In genomic region chr5:114591151-114591561, GRCm38 (mm10) we compare ENCODE assay signal across 11 mouse cellular contexts. TPM values are rescaled to one million over a fixed set of nuclear protein-coding genes. Genes with fewer than 3 reads are reported as not detected.
DNase-seq lines count a peak whose midpoint lies in the region; ATAC-seq and TF ChIP-seq lines count a peak whose summit lies in the region.
"Had no signal": no experiment of that assay in that cellular context is flagged by ENCODE, and none has a peak within 500 bp of the region (broad histone marks: within the 10 kb centered on the region; RNA-seq: fewer than 3 reads in every experiment).

No protein-coding gene starts in this region.

- H3K9ac ChIP-seq in forebrain, postnatal 0 days = no peak overlapping the region
- 0 out of 2 replicates have a peak overlapping the region, but pooled peaks have one; percentile 8 for H3K9ac ChIP-seq in neural tube, embryonic 12.5 days
- H3K9ac ChIP-seq in neural tube, embryonic 15.5 days (replicated peaks) = no peak overlapping the region
- H3K9ac ChIP-seq in intestine, embryonic 16.5 days (ENCODE audit: low read depth, low read length) = peak overlapping the region; percentile 12; the same call in 1 of the 2 replicates
- H3K9ac ChIP-seq in stomach, embryonic 16.5 days (ENCODE audit: low read length) = no peak overlapping the region
- H3K9ac ChIP-seq: embryonic facial prominence, embryonic 15.5 days had no signal

- peaks cover 7% of the 10 kb centered on the region for H3K27me3 ChIP-seq in forebrain, embryonic 10.5 days (ENCODE audit: poor library complexity, severe bottlenecking)
- peaks cover 17% of the 10 kb centered on the region for H3K27me3 ChIP-seq in forebrain, postnatal 0 days (ENCODE audit: insufficient read depth, low read length)
- no peaks in the 10 kb centered on the region for H3K27me3 ChIP-seq in neural tube, embryonic 12.5 days (replicated peaks)
- H3K27me3 ChIP-seq in neural tube, embryonic 15.5 days (replicated peaks) = no peaks in the 10 kb centered on the region
- no peaks in the 10 kb centered on the region for H3K27me3 ChIP-seq in intestine, embryonic 16.5 days (replicated peaks; ENCODE audit: control insufficient read depth, insufficient read depth, low read length)
- H3K27me3 ChIP-seq in stomach, embryonic 16.5 days (ENCODE audit: control insufficient read depth, insufficient read depth, low read length) = no peaks in the 10 kb centered on the region
- H3K27me3 ChIP-seq: embryonic facial prominence, embryonic 15.5 days had no signal

- H3K4me2 ChIP-seq in forebrain, postnatal 0 days (ENCODE audit: low read depth) = no peak overlapping the region
- H3K4me2 ChIP-seq in neural tube, embryonic 12.5 days (replicated peaks) = peak overlapping the region; percentile 14; the same call in 1 of the 2 replicates
- H3K4me2 ChIP-seq in neural tube, embryonic 15.5 days = no peak overlapping the region
- peak overlapping the region; percentile 46 for H3K4me2 ChIP-seq in intestine, embryonic 16.5 days (ENCODE audit: low read depth, low read length)
- no peak overlapping the region for H3K4me2 ChIP-seq in stomach, embryonic 16.5 days (ENCODE audit: low read depth, low read length)
- H3K4me2 ChIP-seq: embryonic facial prominence, embryonic 15.5 days had no signal

- H3K36me3 ChIP-seq in forebrain, embryonic 10.5 days (replicated peaks) = peaks cover 22% of the 10 kb centered on the region
- H3K36me3 ChIP-seq in forebrain, postnatal 0 days (ENCODE audit: insufficient read depth) = no peaks in the 10 kb centered on the region
- peaks cover 12% of the 10 kb centered on the region; the same call in 1 of the 2 replicates for H3K36me3 ChIP-seq in neural tube, embryonic 12.5 days
- H3K36me3 ChIP-seq in neural tube, embryonic 15.5 days = 0 out of 2 replicates have a peak, but pooled peaks cover 5% of the 10 kb centered on the region
- H3K36me3 ChIP-seq in intestine, embryonic 16.5 days (ENCODE audit: control insufficient read depth, insufficient read depth, low read length) = no peaks in the 10 kb centered on the region
- no peaks in the 10 kb centered on the region for H3K36me3 ChIP-seq in stomach, embryonic 16.5 days (ENCODE audit: control insufficient read depth, insufficient read depth, low read length)
- H3K36me3 ChIP-seq: embryonic facial prominence, embryonic 15.5 days had no signal

- H3K9me3 ChIP-seq in forebrain, embryonic 10.5 days = no peaks in the 10 kb centered on the region
- H3K9me3 ChIP-seq in forebrain, postnatal 0 days (ENCODE audit: low read length) = no peaks in the 10 kb centered on the region
- no peaks in the 10 kb centered on the region for H3K9me3 ChIP-seq in neural tube, embryonic 12.5 days
- H3K9me3 ChIP-seq in neural tube, embryonic 15.5 days (replicated peaks) = no peaks in the 10 kb centered on the region
- no peaks in the 10 kb centered on the region for H3K9me3 ChIP-seq in intestine, embryonic 16.5 days (ENCODE audit: control insufficient read depth, low read length)
- no peaks in the 10 kb centered on the region for H3K9me3 ChIP-seq in stomach, embryonic 16.5 days (replicated peaks; ENCODE audit: control insufficient read depth, low read length)
- H3K9me3 ChIP-seq: embryonic facial prominence, embryonic 15.5 days had no signal

- no peak overlapping the region for H3K4me3 ChIP-seq in forebrain, embryonic 10.5 days
- no peak overlapping the region for H3K4me3 ChIP-seq in forebrain, postnatal 0 days (ENCODE audit: low read depth, low read length)
- H3K4me3 ChIP-seq in neural tube, embryonic 12.5 days = no peak overlapping the region
- no peak overlapping the region for H3K4me3 ChIP-seq in neural tube, embryonic 15.5 days (replicated peaks)
- no peak overlapping the region for H3K4me3 ChIP-seq in intestine, embryonic 16.5 days (ENCODE audit: low read length)
- H3K4me3 ChIP-seq in stomach, embryonic 16.5 days (replicated peaks; ENCODE audit: low read length) = no peak overlapping the region
- H3K4me3 ChIP-seq: embryonic facial prominence, embryonic 15.5 days had no signal

- TF ChIP-seq CTCF in forebrain, postnatal 0 days (IDR thresholded peaks at IDR 0.05; ENCODE audit: low read depth) = no peak

- peaks cover 93% of the 10 kb centered on the region for H3K4me1 ChIP-seq in forebrain, embryonic 10.5 days
- H3K4me1 ChIP-seq in forebrain, postnatal 0 days (ENCODE audit: insufficient read depth) = peaks cover 8% of the 10 kb centered on the region
- H3K4me1 ChIP-seq in neural tube, embryonic 12.5 days = peaks cover 82% of the 10 kb centered on the region
- H3K4me1 ChIP-seq in neural tube, embryonic 15.5 days = peaks cover 79% of the 10 kb centered on the region
- peaks cover 86% of the 10 kb centered on the region for H3K4me1 ChIP-seq in intestine, embryonic 16.5 days (ENCODE audit: control insufficient read depth, insufficient read depth, low read length)
- peaks cover 64% of the 10 kb centered on the region for H3K4me1 ChIP-seq in stomach, embryonic 16.5 days (ENCODE audit: control insufficient read depth, insufficient read depth, low read length)

- 0 out of 2 replicates have a peak overlapping the region, but pooled peaks have one; percentile 12 for H3K27ac ChIP-seq in forebrain, embryonic 10.5 days
- H3K27ac ChIP-seq in forebrain, postnatal 0 days (ENCODE audit: low read depth, low read length) = no peak overlapping the region
- no peak overlapping the region for H3K27ac ChIP-seq in neural tube, embryonic 12.5 days
- no peak overlapping the region; the same call in 1 of the 2 replicates for H3K27ac ChIP-seq in neural tube, embryonic 15.5 days (replicated peaks)
- peak overlapping the region; percentile 79 for H3K27ac ChIP-seq in intestine, embryonic 16.5 days (ENCODE audit: low read length)
- peak overlapping the region; percentile 21; the same call in 1 of the 2 replicates for H3K27ac ChIP-seq in stomach, embryonic 16.5 days (ENCODE audit: low read length)
- H3K27ac ChIP-seq: embryonic facial prominence, embryonic 15.5 days had no signal

- WGBS in forebrain, embryonic 10.5 days = 72% methylated on average over 15 of the region's 15 CpGs
- 36% methylated on average over 15 of the region's 15 CpGs for WGBS in forebrain, postnatal 0 days
- 46% methylated on average over 15 of the region's 15 CpGs for WGBS in neural tube, embryonic 12.5 days
- 35% methylated on average over 15 of the region's 15 CpGs for WGBS in neural tube, embryonic 15.5 days
- WGBS in intestine, embryonic 16.5 days = 17% methylated on average over 15 of the region's 15 CpGs
- 26% methylated on average over 15 of the region's 15 CpGs for WGBS in stomach, embryonic 16.5 days

- ATAC-seq in forebrain, postnatal 0 days = no peak
- ATAC-seq in neural tube, embryonic 12.5 days (ENCODE audit: low FRiP score, low read depth) = no peak
- ATAC-seq in neural tube, embryonic 15.5 days (ENCODE audit: low FRiP score) = no peak
- ATAC-seq in intestine, embryonic 16.5 days = peak; percentile 62
- no peak for ATAC-seq in stomach, embryonic 16.5 days (ENCODE audit: insufficient read depth, low FRiP score)

- no peak for DNase-seq in forebrain, embryonic 10.5 days (ENCODE audit: extremely low spot score, low spot score)
- DNase-seq in forebrain, postnatal 0 days = no peak
- no peak for DNase-seq in left cerebral cortex, adult 9 months (ENCODE audit: low spot score in 2 of 2)
- no peak for DNase-seq in kidney, postnatal 25 days
- DNase-seq: heart, postnatal 10 days; thymus, adult 18-20 months had no signal

RNA-seq across cellular contexts. Expression of gene Fam222a, which starts 23.3 kb away (rescaled TPM):
- 3.9 and 4.1 TPM in 2 replicates for polyA plus RNA-seq in forebrain, embryonic 10.5 days (2016; fragmentation: Nextera tagmentation; extraction: Ambion mirVana)
- total RNA-seq in forebrain, postnatal 0 days (2014; rRNA removed) = 6.2 and 8.2 TPM in 2 replicates
- polyA plus RNA-seq in forebrain, postnatal 0 days (2015; fragmentation: Nextera tagmentation; extraction: Ambion mirVana) = 2.9 and 3.4 TPM in 2 replicates
- 7.2 and 8.0 TPM in 2 replicates for polyA plus RNA-seq in neural tube, embryonic 12.5 days (2016; fragmentation: Nextera tagmentation; extraction: Ambion mirVana)
- polyA plus RNA-seq in neural tube, embryonic 15.5 days (2015; fragmentation: Nextera tagmentation; extraction: Ambion mirVana) = 4.7 and 5.3 TPM in 2 replicates
- 3.9 and 5.8 TPM in 2 replicates for polyA plus RNA-seq in intestine, embryonic 16.5 days (2015; fragmentation: Nextera tagmentation; extraction: Ambion mirVana)
- 1.4 and 1.6 TPM in 2 replicates for polyA plus RNA-seq in stomach, embryonic 16.5 days (2015; fragmentation: Nextera tagmentation; extraction: Ambion mirVana)

Comparison
In these comparisons a context has a peak if more than half of its experiments do, and no peak if none do; other contexts are left out.
1. H3K27ac ChIP-seq: peak in forebrain, embryonic 10.5 days (single experiment), intestine, embryonic 16.5 days (single experiment) and stomach, embryonic 16.5 days (single experiment); none in forebrain, postnatal 0 days (single experiment), neural tube, embryonic 12.5 days (single experiment) and neural tube, embryonic 15.5 days (single experiment).
2. H3K4me2 ChIP-seq: peak in neural tube, embryonic 12.5 days (single experiment) and intestine, embryonic 16.5 days (single experiment); none in forebrain, postnatal 0 days (single experiment), neural tube, embryonic 15.5 days (single experiment) and stomach, embryonic 16.5 days (single experiment).
3. H3K9ac ChIP-seq: peak in neural tube, embryonic 12.5 days (single experiment) and intestine, embryonic 16.5 days (single experiment); none in forebrain, postnatal 0 days (single experiment), neural tube, embryonic 15.5 days (single experiment) and stomach, embryonic 16.5 days (single experiment).